Mouse (Mus musculus): ENCODE data around the gene Wasf2. TPM values are rescaled to one million over a fixed set of nuclear protein-coding genes. Genes with fewer than 3 reads are reported as not detected.

Wasf2 gene
- polyA plus RNA-seq, 1 experiment from 2014 or later, result 73.7 TPM

DNA sequence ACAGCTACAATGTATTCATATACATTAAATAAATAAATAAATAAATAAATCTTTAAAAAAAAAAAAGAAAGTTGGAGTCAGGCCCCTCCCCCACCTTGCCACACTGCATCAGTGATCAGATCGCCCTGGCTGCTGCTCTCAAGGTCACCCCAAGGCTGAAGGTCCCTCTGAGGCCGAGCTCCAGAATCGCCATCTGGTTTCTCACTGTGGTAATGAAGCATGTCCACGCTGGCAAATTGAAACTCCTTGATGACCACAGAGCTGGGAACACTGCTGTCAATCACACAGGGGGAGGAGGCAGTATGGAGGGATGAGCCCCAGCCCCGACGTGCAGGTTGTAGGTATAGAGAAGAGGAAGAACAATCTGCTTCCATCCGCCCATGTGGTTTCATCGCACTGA lies 97.3 kb downstream of the Wasf2 start:
- DNase-seq (ENCODE audit: low spot score), result no peak
- WGBS, result 73% methylated on average over 8 of the region's 8 CpGs
- Histone ChIP-seq H3K27ac (no peak overlapping the region), H3K9me3 (replicated peaks) (no peaks in the 10 kb centered on the region), H3K27me3 (ENCODE audit: low read depth, poor library complexity, severe bottlenecking) (peaks cover 13% of the 10 kb centered on the region), H3K4me1 (peaks cover 32% of the 10 kb centered on the region), H3K36me3 (no peaks in the 10 kb centered on the region), H3K4me3 (no peak overlapping the region)

DNA sequence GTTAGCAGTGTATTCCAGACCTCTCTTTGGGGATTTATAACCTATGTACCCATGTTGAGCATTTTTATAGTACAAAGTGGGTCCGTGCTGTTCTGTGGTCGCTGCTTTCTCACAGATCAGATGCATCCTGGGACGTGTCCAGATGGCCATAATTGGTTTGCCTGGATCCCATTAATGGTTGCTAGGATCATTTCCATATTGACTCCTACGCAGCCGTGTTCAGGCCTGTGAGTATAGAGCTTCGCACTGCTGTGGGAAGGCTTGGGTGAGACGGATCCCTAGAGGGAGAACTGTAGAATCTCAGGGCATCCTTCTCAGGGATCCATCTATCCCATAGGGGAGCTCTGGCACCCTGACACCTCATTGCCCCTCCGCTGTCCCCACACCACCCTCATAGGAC lies 99.3 kb downstream of the Wasf2 start:
- Histone ChIP-seq H3K27ac (peak overlapping the region; percentile 42; the same call in 1 of the 2 replicates), H3K9me3 (replicated peaks) (no peaks in the 10 kb centered on the region), H3K36me3 (no peaks in the 10 kb centered on the region), H3K4me1 (peaks cover 16% of the 10 kb centered on the region), H3K4me3 (no peak overlapping the region), H3K27me3 (ENCODE audit: low read depth, poor library complexity, severe bottlenecking) (peaks cover 5% of the 10 kb centered on the region; the same call in 1 of the 2 replicates)
- WGBS, result 69% methylated on average over 8 of the region's 8 CpGs
- no peak for DNase-seq (ENCODE audit: low spot score)

DNA sequence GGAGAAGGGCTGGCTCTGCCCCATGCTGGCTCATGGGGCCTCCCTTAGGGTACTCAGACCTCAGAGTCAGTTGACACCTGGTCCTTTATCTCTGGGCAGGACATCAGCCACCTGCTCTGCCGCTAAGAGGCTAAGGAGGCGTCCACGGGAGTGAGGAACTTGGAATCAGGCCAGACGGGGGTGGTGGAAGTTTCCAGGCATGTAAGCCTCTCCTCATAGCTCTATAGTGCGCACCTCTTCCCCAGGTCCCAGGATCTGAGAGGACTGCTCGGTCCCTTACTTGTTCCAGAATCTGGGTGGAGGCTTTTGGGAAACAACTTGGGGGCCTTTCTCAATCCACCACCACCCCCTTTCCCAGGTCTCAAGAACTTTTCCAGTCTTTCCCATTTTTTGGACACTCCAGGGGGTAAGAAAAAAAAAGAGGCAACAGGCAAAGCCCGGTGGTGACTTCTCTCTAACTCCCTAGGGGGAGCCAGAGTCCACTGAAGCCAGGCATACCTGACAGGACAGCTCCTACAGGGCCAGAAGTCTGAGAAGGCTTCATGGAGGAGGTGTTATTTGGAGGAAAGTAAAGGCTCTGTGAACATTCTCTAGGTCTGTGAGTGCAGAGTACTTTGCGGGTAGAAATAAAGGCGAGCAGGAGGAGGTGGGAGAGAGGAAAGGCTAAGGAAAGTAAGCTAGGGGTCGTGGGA lies 103.1 kb downstream of the Wasf2 start:
- peaks cover 12% of the 10 kb centered on the region; the same call in 1 of the 2 replicates for H3K27me3 ChIP-seq (ENCODE audit: low read depth, poor library complexity, severe bottlenecking)
- H3K36me3 ChIP-seq, result no peaks in the 10 kb centered on the region
- no peak overlapping the region for H3K4me3 ChIP-seq
- no peak overlapping the region for H3K27ac ChIP-seq
- 45% methylated on average over 10 of the region's 10 CpGs for WGBS
- DNase-seq (ENCODE audit: low spot score), result no peak
- no peaks in the 10 kb centered on the region for H3K9me3 ChIP-seq (replicated peaks)
- H3K4me1 ChIP-seq, result peaks cover 12% of the 10 kb centered on the region

DNA sequence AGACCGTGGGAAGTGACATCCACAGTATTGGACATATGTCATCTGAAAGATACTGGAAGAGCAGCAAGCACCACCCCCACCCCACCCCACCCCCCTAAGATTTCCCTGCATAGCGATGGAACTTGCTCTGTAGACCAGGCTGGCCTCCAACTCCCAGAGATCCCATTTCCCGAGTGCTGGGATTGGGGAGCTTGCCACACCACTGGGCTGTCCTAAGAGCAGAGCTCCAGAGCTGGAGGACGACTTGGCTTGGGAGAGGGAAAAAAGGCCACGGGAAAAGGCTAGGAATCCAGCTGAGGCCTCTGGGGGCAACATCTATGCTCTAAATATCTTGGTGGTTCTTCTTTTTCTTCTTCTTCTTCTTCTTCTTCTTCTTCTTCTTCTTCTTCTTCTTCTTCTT lies 104.5 kb downstream of the Wasf2 start:
- Histone ChIP-seq H3K9me3 (replicated peaks) (no peaks in the 10 kb centered on the region), H3K36me3 (no peaks in the 10 kb centered on the region), H3K27ac (no peak overlapping the region), H3K4me3 (no peak overlapping the region), H3K27me3 (ENCODE audit: low read depth, poor library complexity, severe bottlenecking) (peaks cover 25% of the 10 kb centered on the region), H3K4me1 (peaks cover 4% of the 10 kb centered on the region)
- 61% methylated on average over 5 of the region's 5 CpGs for WGBS
- DNase-seq (ENCODE audit: low spot score), result no peak

DNA sequence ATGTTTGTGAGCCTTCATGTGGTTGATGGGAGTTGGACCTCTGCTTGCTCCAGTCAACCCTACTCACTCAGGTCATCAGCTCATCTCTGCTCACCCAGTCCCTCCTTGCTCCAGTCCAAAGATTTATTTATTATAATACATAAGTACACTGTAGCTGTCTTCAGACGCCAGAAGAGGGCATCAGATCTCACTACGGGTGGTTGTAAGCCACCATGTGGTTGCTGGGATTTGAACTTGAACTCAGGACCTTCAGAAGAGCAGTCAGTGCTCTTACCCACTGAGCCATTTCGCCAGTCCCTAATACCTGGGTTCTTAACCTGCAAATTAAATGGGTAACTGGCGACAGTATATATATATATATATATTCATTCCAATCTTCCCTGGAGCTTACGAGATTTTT lies 105.1 kb downstream of the Wasf2 start:
- Histone ChIP-seq H3K4me1 (peaks cover 5% of the 10 kb centered on the region), H3K27me3 (ENCODE audit: low read depth, poor library complexity, severe bottlenecking) (peaks cover 31% of the 10 kb centered on the region), H3K4me3 (no peak overlapping the region), H3K9me3 (replicated peaks) (no peaks in the 10 kb centered on the region), H3K27ac (no peak overlapping the region), H3K36me3 (no peaks in the 10 kb centered on the region)
- DNase-seq (ENCODE audit: low spot score), result no peak
- WGBS, result 77% methylated on average over 5 of the region's 5 CpGs

DNA sequence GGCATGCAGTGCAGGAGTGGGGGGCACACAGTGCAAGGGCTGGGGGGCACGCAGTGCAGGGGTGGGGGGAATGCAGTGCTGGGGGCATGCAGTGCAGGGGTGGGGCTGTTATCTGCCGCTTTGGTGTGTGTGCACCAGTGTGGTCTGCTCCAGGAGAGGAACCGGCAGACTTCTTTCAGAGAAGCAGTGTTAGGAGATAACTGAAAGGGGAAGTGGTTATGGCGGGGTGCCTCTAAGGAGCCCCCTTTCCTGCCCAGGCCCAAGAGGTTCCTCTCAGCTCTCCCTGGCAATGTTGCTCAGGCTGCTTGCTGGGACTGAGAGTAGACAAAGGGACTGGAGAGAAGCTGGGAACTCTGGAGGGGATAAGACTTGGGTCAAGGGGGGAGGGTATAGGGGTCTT lies 107.6 kb downstream of the Wasf2 start:
- Histone ChIP-seq H3K9me3 (replicated peaks) (no peaks in the 10 kb centered on the region), H3K27ac (no peak overlapping the region), H3K36me3 (no peaks in the 10 kb centered on the region), H3K4me1 (peaks cover 25% of the 10 kb centered on the region), H3K4me3 (no peak overlapping the region), H3K27me3 (ENCODE audit: low read depth, poor library complexity, severe bottlenecking) (peaks cover 48% of the 10 kb centered on the region)
- no peak for DNase-seq (ENCODE audit: low spot score)
- WGBS, result 77% methylated on average over 4 of the region's 4 CpGs

DNA sequence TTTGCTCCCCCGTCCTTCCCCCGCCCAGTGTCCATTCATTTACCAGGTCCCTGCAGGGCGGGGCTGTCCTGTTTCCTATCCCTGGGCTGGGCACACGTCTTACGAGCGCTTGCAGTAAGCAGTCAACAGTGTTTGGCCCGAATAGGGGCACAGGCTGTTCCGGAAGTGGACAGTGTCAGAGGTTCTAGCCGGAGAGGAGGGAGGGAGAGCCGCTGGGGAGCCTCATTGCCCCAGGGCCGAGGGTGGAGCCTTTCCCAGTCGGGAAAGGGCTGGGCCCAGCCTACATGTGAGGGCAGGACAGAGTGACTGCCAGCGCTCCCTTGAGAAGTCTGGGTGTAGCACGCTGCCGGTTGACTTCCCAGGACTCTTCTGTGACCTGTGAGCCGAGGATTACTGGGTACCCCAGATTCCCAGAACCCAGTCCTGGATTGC lies 110.2 kb downstream of the Wasf2 start, which contains the start of gene Map3k6:
Map3k6 (plus strand) TSS at position 329 of the 432 bp plus-strand sequence.
- DNase-seq (ENCODE audit: low spot score), result peak; percentile 60
- peaks cover 66% of the 10 kb centered on the region for H3K27me3 ChIP-seq (ENCODE audit: low read depth, poor library complexity, severe bottlenecking)
- H3K27ac ChIP-seq, result peak within 1 kb of the TSS; percentile 87
- peak within 1 kb of the TSS; percentile 76 for H3K4me3 ChIP-seq
- H3K36me3 ChIP-seq, result no peaks in the 10 kb centered on the region
- peaks cover 35% of the 10 kb centered on the region for H3K4me1 ChIP-seq
- H3K9me3 ChIP-seq (replicated peaks), result no peaks in the 10 kb centered on the region
- WGBS, result 6% methylated on average over 16 of the region's 16 CpGs

DNA sequence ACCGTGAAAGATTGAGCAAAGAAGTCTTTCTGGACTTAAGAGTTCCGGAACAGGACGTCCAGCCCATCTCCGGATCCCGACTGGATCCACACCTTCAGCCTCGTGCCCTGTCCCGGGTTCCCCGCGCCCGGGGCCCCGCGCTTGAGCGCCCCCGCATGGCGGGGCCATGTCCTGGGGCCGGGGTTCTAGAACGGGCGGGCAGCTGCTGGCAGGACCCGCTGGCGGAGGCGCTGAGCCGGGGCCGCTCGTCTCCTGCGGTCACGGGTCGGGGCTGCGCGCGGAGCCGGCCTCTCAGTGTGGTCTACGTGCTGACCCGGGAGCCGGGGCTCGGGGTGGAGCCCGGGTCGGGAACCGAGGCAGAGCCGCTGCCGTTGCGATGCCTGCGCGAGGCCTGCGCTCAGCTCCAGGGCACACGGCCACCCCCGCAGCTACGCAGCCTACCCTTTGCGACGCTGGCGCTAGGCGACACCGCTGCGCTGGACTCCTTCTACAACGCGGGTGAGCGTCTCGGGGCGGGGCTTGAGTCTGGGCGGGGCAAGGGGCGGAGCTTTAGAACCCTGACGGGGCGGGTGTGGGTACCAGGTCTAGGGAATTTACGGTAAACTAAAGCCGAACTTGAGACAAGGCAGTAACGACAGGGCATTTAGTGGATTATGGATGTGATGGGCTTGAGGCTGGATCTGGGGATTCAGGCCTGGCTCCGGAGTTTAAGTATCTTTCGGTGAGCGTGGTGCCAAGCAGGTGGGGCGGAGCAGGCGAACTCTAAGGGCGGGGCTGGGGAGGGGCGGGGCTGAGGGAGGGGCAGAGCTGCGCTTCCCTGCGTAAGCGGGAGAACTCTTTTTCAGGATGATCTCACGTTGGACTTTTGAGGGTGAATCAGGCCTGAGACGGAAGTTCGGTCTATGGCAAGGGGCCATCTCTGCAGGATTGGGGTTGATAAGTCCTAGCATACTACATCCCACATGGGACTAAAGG lies 110.9 kb downstream of the Wasf2 start:
- H3K4me3 ChIP-seq, result peak overlapping the region; percentile 76
- peak; percentile 95 for DNase-seq (ENCODE audit: low spot score)

DNA sequence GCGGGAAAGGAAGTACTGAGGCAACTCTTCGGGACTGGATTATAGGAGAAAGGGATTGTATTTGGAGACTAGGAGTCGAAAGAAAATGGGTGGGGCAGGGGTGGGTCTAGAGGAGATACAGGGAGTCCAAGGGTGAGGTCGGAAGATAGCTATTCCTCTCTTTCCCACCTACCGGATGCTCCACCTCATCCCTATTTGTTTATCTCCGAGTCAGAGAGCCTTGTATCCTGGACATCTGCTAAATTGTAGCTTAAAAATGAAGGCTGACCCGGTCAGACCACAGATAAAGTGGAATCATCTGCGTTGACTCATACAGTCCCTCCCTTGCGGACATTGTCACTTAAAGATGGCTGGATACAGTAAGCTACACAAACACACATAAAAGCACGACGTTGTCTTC lies 111.6 kb downstream of the Wasf2 start:
- Histone ChIP-seq H3K4me1 (peaks cover 39% of the 10 kb centered on the region), H3K27ac (0 out of 2 replicates have a peak overlapping the region, but pooled peaks have one; percentile 87), H3K9me3 (replicated peaks) (no peaks in the 10 kb centered on the region), H3K36me3 (no peaks in the 10 kb centered on the region), H3K4me3 (peak overlapping the region; percentile 76), H3K27me3 (ENCODE audit: low read depth, poor library complexity, severe bottlenecking) (peaks cover 75% of the 10 kb centered on the region)
- WGBS, result 37% methylated on average over 11 of the region's 11 CpGs
- no peak for DNase-seq (ENCODE audit: low spot score)

More for the DNA sequence above, 110.9 kb downstream of the Wasf2 start:
- Histone ChIP-seq H3K27ac (peak overlapping the region; percentile 87), H3K27me3 (ENCODE audit: low read depth, poor library complexity, severe bottlenecking) (peaks cover 68% of the 10 kb centered on the region), H3K4me1 (peaks cover 35% of the 10 kb centered on the region), H3K9me3 (replicated peaks) (no peaks in the 10 kb centered on the region), H3K36me3 (no peaks in the 10 kb centered on the region)
- WGBS, result under 1% methylated on average over 78 of the region's 78 CpGs

DNA sequence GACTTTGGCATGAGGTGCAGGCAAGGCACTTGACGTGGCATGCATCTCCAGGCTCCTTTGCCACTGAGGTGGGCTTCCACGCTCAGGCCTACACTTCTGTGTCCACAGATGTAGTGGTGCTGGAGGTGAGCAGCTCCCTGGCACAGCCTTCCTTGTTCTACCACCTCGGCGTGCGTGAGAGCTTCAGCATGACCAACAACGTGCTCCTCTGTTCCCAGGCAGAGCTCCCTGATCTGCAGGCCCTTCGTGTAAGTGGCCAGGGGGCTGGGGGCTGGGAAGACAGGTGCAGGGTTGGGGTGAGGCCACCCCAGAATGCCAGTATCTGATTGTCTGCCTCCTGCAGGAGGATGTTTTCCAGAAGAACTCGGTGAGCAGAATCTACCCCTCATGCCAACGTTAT lies 112.4 kb downstream of the Wasf2 start:
- no peak for DNase-seq (ENCODE audit: low spot score)
- Histone ChIP-seq H3K27ac (no peak overlapping the region), H3K36me3 (no peaks in the 10 kb centered on the region), H3K4me3 (no peak overlapping the region), H3K4me1 (peaks cover 45% of the 10 kb centered on the region), H3K9me3 (replicated peaks) (no peaks in the 10 kb centered on the region), H3K27me3 (ENCODE audit: low read depth, poor library complexity, severe bottlenecking) (peaks cover 83% of the 10 kb centered on the region)
- WGBS, result 63% methylated on average over 9 of the region's 9 CpGs

DNA sequence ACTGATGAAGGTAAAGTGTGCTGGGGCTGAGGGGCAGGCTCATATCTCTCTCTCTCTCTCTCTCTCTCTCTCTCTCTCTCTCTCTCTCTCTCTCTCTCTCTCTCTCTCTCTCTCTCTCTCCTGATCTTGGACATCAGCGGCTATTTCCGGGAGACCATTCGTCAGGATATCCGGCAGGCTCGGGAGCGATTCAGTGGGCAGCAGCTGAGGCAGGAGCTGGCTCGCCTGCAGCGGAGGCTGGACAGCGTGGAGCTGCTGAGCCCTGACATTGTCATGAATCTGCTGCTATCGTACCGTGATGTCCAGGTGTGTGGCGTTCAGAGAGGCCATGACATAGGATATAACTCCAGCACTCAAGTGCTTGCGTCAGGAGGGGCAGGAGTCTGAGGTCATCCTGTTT lies 113.2 kb downstream of the Wasf2 start:
- H3K27ac ChIP-seq, result peak overlapping the region; percentile 11
- peaks cover 45% of the 10 kb centered on the region for H3K4me1 ChIP-seq
- WGBS, result 46% methylated on average over 13 of the region's 13 CpGs
- H3K4me3 ChIP-seq, result no peak overlapping the region
- H3K9me3 ChIP-seq (replicated peaks), result no peaks in the 10 kb centered on the region
- no peaks in the 10 kb centered on the region for H3K36me3 ChIP-seq
- H3K27me3 ChIP-seq (ENCODE audit: low read depth, poor library complexity, severe bottlenecking), result peaks cover 90% of the 10 kb centered on the region
- no peak for DNase-seq (ENCODE audit: low spot score)

DNA sequence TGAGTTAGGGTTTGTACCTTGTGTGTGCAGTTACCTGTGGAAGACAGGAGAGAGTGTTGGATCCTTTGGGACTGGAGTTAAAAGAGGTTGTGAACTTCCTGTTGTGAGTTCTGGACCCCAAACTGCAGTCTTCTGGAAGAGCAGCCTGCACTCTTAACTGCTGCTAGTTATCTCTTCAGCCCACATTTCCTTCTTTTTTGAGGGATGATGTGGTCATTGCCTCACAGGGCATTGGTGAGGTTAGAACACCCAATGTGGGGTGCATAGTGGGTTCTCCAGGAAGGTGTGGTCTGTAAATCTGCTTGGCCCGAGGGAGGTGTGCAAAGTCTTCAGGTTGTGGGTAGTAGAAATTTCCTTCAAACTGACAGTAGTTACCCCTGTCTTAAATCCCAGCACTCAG lies 114.0 kb downstream of the Wasf2 start:
- no peaks in the 10 kb centered on the region for H3K36me3 ChIP-seq
- WGBS, result 74% methylated on average over 1 of the region's 1 CpGs

DNA sequence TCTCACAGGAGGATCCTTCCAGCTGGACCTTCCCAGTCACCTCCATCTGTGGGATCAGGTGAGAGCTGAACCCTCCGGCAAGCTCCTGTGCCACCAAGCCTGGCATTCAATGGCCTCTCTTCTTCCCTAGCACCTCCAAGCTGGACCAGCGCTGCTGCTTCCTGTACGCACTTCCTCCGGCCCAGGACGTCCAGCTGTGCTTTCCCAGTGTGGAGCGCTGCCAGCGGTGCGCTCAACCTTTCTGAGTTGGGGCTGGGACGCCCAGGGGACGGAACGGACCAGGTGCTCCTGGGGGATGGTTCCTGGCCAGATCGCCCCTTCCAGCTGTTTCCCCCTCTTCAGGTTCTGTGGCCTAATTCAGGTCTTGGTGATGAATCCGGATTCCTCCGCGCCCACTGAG lies 116.8 kb downstream of the Wasf2 start:
- Histone ChIP-seq H3K27ac (no peak overlapping the region; the same call in 1 of the 2 replicates), H3K9me3 (replicated peaks) (no peaks in the 10 kb centered on the region), H3K36me3 (no peaks in the 10 kb centered on the region), H3K4me3 (no peak overlapping the region), H3K4me1 (peaks cover 46% of the 10 kb centered on the region), H3K27me3 (ENCODE audit: low read depth, poor library complexity, severe bottlenecking) (peaks cover 99% of the 10 kb centered on the region)
- WGBS, result 31% methylated on average over 15 of the region's 15 CpGs
- no peak for DNase-seq (ENCODE audit: low spot score)

More for the DNA sequence above, 114.0 kb downstream of the Wasf2 start:
- Histone ChIP-seq H3K9me3 (replicated peaks) (no peaks in the 10 kb centered on the region), H3K4me3 (no peak overlapping the region), H3K4me1 (peaks cover 45% of the 10 kb centered on the region), H3K27me3 (ENCODE audit: low read depth, poor library complexity, severe bottlenecking) (peaks cover 91% of the 10 kb centered on the region), H3K27ac (no peak overlapping the region)
- no peak for DNase-seq (ENCODE audit: low spot score)

Data from limb, embryonic 10.5 days (tissue).